Mouse (Mus musculus) kidney, adult 9 months (tissue): ENCODE measurements around the gene Chn2.
A peak's percentile ranks its signal among the peaks of the same experiment; 100 is the strongest.

ENCODE experiments used
- DNase-seq: peaks from one replicate; pipeline ENCODE4 v3.0.0; 2022

Gene Chn2

DNA sequence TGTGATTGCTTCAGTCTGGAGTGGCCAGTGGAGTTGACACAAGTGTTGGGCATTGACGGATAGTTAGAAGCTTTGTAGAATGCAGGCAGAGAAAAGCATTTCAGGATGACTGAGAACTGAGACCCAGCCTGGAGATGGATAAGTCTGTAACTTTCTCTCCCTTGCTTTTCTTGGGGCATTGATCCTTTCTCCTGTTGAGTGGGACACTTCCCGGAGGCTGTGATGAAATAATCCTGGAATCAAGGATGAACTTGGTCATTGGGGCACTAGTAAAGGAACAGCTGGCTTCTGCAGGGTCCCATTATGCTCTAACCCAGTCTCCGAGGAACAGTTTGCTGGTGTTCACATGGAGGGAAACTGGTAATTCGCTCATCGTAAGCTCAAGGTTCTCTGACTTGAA is 4.2 kb downstream of the Chn2 start:
- DNase-seq: no peak

GRCm38 (mm10) chr6:54045748-54046721 is 6.7 kb downstream of the Chn2 start:
- no peak for DNase-seq

DNA sequence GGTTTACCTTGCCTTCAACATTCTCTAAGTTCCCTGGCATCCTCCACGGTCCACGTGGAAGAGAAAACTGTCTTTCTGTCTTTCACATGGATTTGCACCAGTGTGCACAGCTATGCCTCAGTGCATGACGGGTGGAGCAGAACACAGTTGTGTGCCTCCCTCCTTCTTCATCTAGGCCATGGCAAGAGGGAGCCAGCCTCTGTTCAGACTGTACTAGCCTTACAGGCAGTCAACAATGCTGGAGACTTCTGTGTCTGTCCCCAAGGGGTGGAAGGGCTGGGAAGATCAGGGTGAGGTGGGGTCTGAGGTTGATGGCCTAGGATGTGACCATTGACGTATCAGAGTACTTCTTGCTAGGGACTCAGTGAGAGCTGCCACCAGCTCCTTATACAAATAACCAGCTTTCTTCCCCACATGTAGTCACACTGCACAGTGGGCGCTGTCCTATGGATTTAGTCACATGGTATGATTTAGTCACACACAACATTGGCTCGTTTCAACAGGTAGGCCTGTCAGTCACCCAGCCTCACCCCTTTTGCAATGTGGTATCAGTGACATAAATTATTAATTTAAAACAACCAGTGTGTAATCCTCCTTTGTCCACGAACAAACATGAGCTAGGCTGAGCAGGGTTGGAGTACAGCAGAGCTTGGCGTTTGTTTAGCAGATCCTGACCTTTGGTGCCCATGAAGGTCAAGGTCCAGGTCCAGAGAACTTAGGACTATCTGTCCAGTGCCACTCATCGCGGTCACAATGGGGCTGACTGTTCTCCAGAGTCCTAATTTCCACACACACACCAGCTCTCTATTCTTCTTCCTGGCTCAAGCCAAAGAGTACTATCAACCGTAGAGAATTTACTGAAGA is 7.8 kb downstream of the Chn2 start:
- peak; percentile 79 for DNase-seq

DNA sequence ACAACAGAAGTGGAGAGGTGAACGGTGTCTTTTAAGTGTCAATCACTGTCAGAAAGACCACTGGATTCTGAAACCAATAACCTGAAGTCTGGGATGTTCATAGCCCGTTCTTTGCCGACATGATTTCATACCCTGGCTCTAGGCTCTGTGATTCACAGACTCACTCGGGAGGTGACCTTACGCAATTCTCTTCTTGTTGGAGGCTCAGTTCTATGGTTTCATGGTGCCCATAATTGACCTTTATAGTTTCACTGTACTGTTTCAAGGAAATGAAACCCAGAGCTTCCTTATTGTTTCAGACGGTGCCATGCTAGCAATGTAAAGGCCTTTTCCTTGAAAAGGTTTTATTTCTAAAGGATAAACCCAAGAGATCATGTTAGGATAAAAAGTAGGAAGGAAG is 9.4 kb downstream of the Chn2 start:
- DNase-seq: no peak

DNA sequence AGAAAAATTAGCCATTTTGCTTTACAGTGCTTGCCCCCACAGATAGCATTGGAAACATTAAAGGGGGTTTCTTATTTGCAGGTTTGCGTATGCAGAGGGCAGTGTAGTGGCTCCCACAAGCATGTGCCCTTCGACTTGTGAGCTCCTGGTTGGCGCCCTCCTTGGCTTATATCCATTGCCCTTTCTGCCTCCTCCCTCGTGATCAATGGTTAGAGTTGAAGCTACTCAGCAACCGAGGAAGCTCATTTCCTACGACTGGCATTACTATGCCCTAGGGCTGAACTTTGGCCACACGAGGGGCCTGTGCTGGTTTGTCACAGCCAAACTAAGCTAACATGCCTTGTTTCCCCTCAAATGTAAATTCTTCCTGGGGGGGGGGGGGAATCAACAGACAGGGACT is 11.8 kb downstream of the Chn2 start:
- peak; percentile 80 for DNase-seq

GRCm38 (mm10) chr6:54052124-54052523 is 12.8 kb downstream of the Chn2 start:
- DNase-seq: no peak

DNA sequence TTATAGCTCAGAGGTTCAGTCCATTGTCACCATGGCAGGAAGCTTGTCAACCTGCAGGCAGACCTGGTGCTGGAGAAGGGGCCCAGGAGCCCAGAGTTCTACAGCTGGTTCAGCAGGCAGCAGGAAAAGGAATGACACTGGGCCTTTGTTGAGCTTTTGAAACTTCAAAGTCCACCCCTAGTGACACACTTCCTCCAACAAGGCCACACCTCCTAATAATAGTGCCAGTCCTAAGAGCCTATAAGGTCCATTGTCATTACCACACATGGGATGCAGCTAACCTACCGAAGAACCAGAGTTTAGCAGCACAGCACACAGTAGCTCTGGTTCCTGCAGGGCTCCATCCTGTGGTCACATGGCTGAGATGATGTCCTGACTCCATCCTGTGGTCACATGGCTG is 13.3 kb downstream of the Chn2 start:
- no peak for DNase-seq

GRCm38 (mm10) chr6:54053316-54053715 is 14.0 kb downstream of the Chn2 start:
- no peak for DNase-seq

DNA sequence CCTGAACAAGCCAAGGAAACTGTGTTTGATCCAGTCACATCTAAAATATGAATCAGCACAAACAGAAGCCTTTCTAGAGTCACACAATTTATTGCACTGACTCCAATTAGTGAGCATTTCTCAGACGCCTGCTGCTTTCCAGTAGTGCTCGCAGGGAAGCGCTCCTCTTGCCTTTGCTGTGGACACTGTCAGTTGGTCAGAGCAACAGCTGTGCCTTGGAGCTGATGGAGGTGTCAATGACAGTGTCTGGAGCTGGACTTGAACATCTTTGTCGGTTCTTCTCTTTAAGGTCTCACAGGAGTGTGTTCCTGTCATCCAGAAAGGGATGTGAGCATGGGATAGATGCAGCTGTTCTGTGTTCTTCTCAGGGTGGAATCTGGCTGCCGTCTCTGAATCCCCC is 16.0 kb downstream of the Chn2 start:
- DNase-seq: no peak

DNA sequence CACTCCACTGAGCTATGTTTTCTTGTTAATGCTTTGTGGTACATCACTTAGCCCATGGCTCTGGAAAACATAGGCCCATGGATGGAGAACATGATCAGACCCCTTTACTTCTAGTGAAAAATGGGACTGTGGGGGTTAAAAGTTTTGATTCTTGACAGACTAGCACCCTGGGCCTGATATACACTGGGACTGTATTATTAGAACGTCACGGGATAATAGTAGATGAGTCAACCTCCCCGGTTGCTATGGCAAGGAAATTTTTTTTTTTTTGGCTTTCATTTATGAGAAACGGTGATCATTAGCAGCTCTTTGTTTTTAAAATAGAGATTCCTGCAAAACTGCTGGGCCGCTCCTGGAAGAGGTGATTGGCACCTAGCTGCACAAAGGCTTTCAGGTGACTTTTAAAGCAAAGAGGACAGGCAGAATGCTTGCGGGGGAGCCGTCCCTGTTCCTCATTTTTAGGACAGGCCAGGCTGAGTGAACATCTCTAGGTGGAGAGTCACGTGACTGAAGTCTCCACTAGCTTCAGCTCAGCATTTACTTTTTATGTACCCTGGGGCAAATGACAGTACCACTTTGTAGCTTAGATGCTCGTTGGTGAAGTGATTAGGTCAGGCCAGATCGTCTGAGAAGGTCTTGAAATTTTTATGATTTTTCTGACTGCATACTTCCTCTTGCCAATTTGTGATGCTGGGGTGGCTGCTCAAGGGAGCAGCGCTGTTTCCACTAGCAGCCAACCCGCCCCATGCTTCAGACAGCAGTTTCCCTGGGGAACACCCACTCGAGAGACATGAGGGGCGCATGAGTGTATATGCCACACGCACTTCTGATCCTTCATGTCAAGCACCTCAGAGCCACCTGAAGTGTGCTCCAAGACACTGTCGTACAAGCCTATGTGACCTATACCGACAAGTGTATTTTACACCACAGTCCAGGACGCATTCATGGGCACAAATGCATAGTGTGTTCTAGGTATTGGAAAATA is 17.5 kb downstream of the Chn2 start:
- DNase-seq: no peak

- no peak for DNase-seq
Observed at GRCm38 (mm10) chr6:54057661-54058060, 18.3 kb downstream of the Chn2 start.

- DNase-seq: peak; percentile 39
Observed at GRCm38 (mm10) chr6:54058837-54059236, 19.5 kb downstream of the Chn2 start.

- DNase-seq: no peak
Observed at GRCm38 (mm10) chr6:54060258-54060657, 20.9 kb downstream of the Chn2 start.

DNA sequence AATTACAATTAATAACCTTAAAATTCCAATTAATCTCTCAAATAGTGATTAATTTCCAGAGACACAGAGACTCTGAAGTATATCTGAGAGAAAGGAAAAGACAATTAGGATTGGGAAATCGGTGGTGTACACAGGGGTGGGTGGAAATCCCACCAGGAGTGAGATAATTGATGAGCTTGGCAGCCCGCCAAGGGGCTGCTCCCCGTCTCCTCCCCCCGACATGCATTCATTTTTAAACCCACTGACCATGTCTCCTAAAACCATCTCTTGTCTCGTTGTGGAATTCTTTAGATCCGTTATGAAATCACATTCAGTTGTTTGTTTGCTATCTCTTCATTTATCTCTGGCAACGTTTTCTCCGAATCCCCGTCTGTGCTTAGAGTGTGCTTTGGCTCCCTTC is 22.0 kb downstream of the Chn2 start:
- no peak for DNase-seq

DNA sequence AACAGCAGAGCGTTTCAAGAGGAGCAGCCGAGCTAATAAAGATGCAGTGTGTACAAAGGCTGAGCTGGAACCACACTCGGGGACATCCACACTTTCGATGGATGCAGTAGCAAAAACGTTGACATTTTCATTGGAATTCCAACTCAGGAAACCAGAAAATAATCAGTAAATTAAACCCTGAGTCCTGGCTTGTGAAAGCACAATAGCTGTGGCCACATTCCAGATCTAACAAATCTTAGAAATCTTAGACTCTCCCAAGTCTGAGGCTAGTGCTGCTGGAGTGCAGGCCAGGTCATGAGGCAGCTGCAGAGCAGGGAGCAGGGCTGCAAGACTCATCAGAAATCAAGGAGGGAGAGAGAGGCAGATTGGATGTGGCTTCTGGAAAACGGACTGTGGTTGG is 24.5 kb downstream of the Chn2 start:
- no peak for DNase-seq

- no peak for DNase-seq
Observed at GRCm38 (mm10) chr6:54067380-54067779, 28.0 kb downstream of the Chn2 start.

DNA sequence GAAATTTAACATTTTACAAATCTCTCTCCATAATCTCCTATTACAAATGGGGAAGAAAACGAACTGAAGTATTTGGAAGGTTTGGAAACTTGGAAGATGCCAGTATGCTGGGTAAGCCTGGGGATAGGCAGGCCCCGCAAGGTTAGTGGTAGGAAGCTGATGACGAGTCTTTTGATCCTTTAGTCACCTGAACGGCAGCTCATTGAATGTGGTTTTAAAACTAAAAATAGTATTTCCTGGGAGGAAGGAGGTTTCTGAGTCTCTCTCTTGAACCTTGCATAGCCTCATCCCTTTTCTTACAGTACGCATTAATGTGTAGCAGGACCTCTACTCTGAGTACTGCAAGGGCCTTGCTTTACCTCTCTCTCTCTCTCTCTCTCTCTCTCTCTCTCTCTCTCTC is 29.5 kb downstream of the Chn2 start:
- peak; percentile 31 for DNase-seq

DNA sequence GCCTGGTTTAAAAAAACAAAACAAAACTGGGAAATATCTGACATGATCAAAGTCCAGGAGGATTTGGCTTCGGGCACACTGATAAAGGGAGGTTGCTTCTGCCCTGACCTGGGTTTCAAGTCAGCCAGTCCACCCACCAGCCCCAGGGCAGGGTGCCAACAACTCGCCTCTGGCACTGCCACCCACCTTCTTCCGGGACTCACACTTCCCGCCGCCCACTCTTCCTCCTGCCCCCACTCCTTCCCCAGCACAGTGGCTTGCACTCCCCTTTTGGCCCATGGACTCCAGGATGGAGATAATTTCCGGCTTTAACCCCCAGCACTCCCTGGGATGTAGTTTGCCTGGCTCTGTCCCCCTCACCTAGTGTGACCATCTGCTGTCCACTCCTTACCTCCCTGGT is 31.4 kb downstream of the Chn2 start:
- DNase-seq: peak; percentile 68

DNA sequence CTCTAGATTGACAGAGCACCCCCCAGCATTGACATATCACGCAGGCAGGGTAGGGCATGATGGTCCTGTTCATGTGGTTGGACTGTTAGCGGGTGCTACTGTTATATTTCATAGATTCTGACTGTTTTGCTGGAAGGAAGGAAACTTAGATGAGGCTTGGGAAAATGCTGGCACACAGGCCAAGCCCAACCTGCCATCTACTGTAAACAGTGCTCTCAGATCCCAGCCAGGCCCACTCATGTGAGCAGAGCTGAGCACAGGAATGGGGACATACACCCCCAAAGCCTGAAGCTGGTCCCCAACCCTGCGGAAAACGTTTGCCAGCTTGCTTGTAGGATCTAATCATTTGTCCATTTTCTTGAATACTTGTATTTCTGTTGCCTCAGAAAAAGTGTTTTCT is 32.1 kb downstream of the Chn2 start:
- no peak for DNase-seq

DNA sequence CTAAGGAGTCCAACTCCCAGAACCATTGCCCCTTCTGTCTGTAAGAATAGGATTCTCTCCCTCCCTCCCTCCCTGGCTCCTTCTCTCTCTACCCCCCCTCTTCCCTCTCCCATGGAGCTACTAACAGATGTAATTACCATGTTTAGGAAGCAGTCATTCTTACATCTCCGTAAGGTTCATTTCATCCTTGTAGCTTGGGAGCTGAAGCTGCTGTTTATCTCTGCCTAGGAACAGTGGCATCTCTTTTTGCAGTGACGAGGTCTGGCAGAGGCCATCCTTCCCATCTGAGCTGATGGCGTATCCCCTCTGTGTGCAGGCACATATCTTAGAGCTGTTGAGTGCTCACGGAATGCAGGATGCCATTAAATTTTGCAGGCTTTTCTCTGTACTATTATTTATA is 35.1 kb downstream of the Chn2 start:
- no peak for DNase-seq

DNA sequence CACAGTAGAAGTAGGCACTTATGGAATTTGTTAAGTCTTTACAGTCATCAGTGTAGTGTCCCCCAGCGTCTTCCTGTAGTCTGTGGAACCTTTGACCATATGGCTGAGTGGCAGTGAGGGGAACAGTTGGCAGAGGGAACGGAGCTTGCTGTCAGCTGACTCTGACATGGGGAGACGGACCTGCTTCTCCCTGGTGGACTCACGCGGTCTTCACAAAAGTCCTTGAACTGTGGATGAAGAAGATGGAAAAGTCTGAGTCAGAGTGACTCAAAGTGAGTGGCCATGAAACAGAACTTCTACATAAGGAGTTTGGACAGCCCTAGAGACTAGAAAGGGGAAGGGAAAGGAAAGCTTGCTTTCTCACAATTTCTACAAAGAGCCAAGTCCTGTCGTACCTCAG is 36.1 kb downstream of the Chn2 start:
- no peak for DNase-seq

DNA sequence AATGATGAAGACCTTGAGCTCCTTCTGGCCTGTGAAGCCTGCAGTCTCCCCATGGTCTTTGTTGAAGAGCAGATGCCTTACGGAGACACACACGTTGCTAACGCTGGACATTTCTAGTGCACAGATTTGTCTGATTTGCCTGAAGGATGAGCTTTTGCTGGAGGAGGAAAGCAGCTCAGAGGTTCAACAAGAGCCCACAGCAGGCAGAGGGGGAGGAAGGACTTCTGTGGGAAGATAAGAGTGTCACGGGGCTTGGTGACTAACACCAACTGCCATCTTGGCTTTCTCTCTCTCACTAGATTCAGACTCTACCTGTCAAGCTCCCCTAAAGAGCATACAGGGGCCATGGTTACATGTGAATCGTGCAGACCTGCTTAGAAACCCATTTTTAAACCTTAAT is 37.3 kb downstream of the Chn2 start:
- no peak for DNase-seq

DNA sequence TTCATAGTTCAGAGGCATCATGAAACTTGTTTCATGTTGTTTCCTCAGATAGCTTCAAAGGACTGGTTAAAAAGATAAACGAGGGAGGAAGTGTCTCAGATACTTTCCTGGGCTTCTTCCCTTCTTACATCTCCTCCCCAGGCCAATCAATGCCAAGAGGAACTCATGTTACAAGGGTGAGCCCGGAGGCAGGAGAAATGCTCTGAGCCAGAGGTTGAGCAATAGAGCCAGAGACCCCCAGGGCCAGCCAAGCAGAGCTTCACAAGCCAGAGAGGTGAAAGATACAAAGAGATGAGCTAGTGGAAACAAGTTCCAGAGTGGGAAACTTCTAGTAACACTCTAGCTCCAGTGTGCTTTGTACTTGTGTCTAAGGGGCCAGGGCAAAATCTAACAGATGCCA is 38.9 kb downstream of the Chn2 start:
- no peak for DNase-seq
